Mouse (Mus musculus): ENCODE data around the gene Tsfm.
"Not testable (repeated sequence)": the region's sequence is repeated elsewhere in the genome, so short reads cannot be mapped to it uniquely, and the experiment has no call there.

GRCm38 (mm10) chr10:127072969-127073368, 42.3 kb upstream of the Tsfm start:
- TF ChIP-seq POLR2A (IDR thresholded peaks at IDR 0.05; ENCODE audit: control insufficient read depth, low read depth, low read length); CTCF (IDR thresholded peaks at IDR 0.05; ENCODE audit: control insufficient read depth, insufficient read depth, insufficient replicate concordance, low read depth, low read length): not testable (repeated sequence)
